Mouse (Mus musculus) myocyte (in vitro differentiated cells): ENCODE results near the gene Tmem156. TPM values are rescaled to one million over a fixed set of nuclear protein-coding genes. Genes with fewer than 3 reads are reported as not detected.
A peak's percentile ranks its signal among the peaks of the same experiment; 100 is the strongest.

Source experiments
- H3K27me3 ChIP-seq: one replicate; pipeline ENCODE4 v1.6.1; 2011; ENCODE audit not compliant: control insufficient read depth, insufficient read depth, insufficient read length
- H3K36me3 ChIP-seq: one replicate; pipeline ENCODE4 v1.6.1; 2011; ENCODE audit not compliant: control insufficient read depth, insufficient read depth
- H3K4me2 ChIP-seq: one replicate; pipeline ENCODE4 v1.6.1; 2011; ENCODE audit warnings: low read depth, control low read depth
- H3K4me3 ChIP-seq: one replicate; pipeline ENCODE4 v1.5.1; 2011; ENCODE audit warnings: mild to moderate bottlenecking, control low read depth, moderate library complexity
- H3K79me2 ChIP-seq: one replicate; pipeline ENCODE4 v1.6.1; 2011; ENCODE audit not compliant: control insufficient read depth, insufficient read depth
- H3ac ChIP-seq: one replicate; pipeline ENCODE4 v1.6.1; 2011; ENCODE audit not compliant: control insufficient read depth, insufficient read length
- CEBPB ChIP-seq: IDR thresholded peaks from 2 replicates; pipeline ENCODE4 v1.6.1; 2011; ENCODE audit warnings: mild to moderate bottlenecking, moderate library complexity; ENCODE audit not compliant: poor library complexity, insufficient read depth, severe bottlenecking
- E2F4 ChIP-seq: IDR thresholded peaks from one replicate; pipeline ENCODE4 v1.6.1; 2011; ENCODE audit warnings: mild to moderate bottlenecking, control low read depth, moderate library complexity; ENCODE audit not compliant: insufficient read depth
- MAX ChIP-seq: IDR thresholded peaks from one replicate; pipeline ENCODE4 v1.6.1; 2011; ENCODE audit warnings: low read depth, mild to moderate bottlenecking, control low read depth
- MYOD1 ChIP-seq, 3 experiments: IDR thresholded peaks; one replicate each; pipeline ENCODE4 v1.6.1; 2011; ENCODE audit warnings: control low read depth in 2 of 3, low read depth in 2 of 3, mild to moderate bottlenecking in 2 of 3, moderate library complexity in 1 of 3; ENCODE audit not compliant: insufficient read length in 2 of 3, control insufficient read depth in 1 of 3
- MYOG ChIP-seq, 3 experiments: IDR thresholded peaks; one replicate each; pipeline ENCODE4 v1.6.1; 2011; ENCODE audit warnings: control low read depth in 2 of 3, low read depth in 2 of 3, mild to moderate bottlenecking in 2 of 3; ENCODE audit not compliant: insufficient read length in 2 of 3, control insufficient read depth in 1 of 3, insufficient read depth in 1 of 3
- POLR2A ChIP-seq: IDR thresholded peaks from one replicate; pipeline ENCODE4 v1.6.1; 2011; ENCODE audit warnings: low read depth, mild to moderate bottlenecking, control low read depth, moderate library complexity; ENCODE audit not compliant: insufficient read length
- POLR2AphosphoS2 ChIP-seq: IDR thresholded peaks from one replicate; pipeline ENCODE4 v1.6.1; 2011; ENCODE audit warnings: low read depth, control low read depth; ENCODE audit not compliant: insufficient read length
- REST ChIP-seq: IDR thresholded peaks from one replicate; pipeline ENCODE4 v1.6.1; 2011; ENCODE audit warnings: mild to moderate bottlenecking, control low read depth, moderate library complexity; ENCODE audit not compliant: insufficient read depth, insufficient read length
- SRF ChIP-seq: IDR thresholded peaks from one replicate; pipeline ENCODE4 v1.6.1; 2011; ENCODE audit warnings: low read depth; ENCODE audit not compliant: control insufficient read depth, insufficient read length
- TCF12 ChIP-seq: IDR thresholded peaks from one replicate; pipeline ENCODE4 v1.6.1; 2011; ENCODE audit warnings: mild to moderate bottlenecking, control low read depth; ENCODE audit not compliant: poor library complexity, insufficient read depth, severe bottlenecking
- TCF3 ChIP-seq: IDR thresholded peaks from one replicate; pipeline ENCODE4 v1.6.1; 2011; ENCODE audit warnings: low read depth, control low read depth; ENCODE audit not compliant: insufficient read length
- USF1 ChIP-seq: IDR thresholded peaks from one replicate; pipeline ENCODE4 v1.6.1; 2011; ENCODE audit warnings: low read depth, mild to moderate bottlenecking, control low read depth, moderate library complexity
- polyA plus RNA-seq: library from polyadenylated mRNA; unstranded; fragments of >200 nt; fragmentation: generic; extraction: Trizol; gene quantifications from one replicate; pipeline ENCODE4 v1.2.1, GENCODE M21; 2012; ENCODE audit warnings: missing spikeins

The Tmem156 gene
- polyA plus RNA-seq, 1 experiment: 0.61 TPM

GRCm38 (mm10) chr5:65106876-65107772 is 15.2 kb upstream of the Tmem156 start, which contains the start of gene Klhl5:
TSS of gene Klhl5 (plus strand) at chr5:65107539.
- Histone ChIP-seq H3K79me2 (no peaks in the 10 kb centered on the region), H3ac (peak within 1 kb of the TSS; percentile 66), H3K27me3 (no peaks in the 10 kb centered on the region), H3K36me3 (no peaks in the 10 kb centered on the region), H3K4me2 (peak within 1 kb of the TSS; percentile 66), H3K4me3 (peak within 1 kb of the TSS; percentile 35)
- TF ChIP-seq MYOD1 (IDR thresholded peaks at IDR 0.05; ENCODE audit: control insufficient read depth in 1 of 3, insufficient read length in 2 of 3, low read depth in 2 of 3): peak in 1 of 3 experiments; percentile 50
- no peak for TF ChIP-seq E2F4
- peak in 1 of 3 experiments; percentile 2 for TF ChIP-seq MYOG (IDR thresholded peaks at IDR 0.05; ENCODE audit: control insufficient read depth in 1 of 3, insufficient read depth in 1 of 3, insufficient read length in 2 of 3, low read depth in 2 of 3)
- peak; percentile 55 for TF ChIP-seq POLR2A
- TF ChIP-seq CEBPB: no peak
- TF ChIP-seq USF1: no peak
- TF ChIP-seq SRF: no peak
- no peak for TF ChIP-seq MAX
- TF ChIP-seq REST: no peak
- TF ChIP-seq POLR2AphosphoS2: peak; percentile 36
- no peak for TF ChIP-seq TCF3
- no peak for TF ChIP-seq TCF12

DNA sequence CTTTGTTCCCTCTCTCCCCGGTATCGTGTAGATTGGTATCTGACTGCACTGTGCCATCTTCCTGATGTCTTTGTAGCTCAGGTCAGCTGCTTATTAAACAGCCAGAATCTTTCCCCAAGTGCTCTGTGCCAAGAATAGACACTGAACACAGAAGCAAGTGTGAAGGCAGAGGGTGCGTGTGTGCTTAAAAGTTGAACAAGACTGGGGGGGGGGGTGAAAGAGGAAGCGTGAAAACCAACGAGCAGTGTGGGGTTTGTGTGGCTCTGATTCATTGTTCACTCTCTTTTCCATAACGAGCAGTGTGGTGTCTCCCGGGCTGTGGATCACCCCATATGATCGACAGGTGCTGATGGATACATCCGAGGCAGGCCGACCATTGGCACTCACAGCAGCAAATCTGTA is 10.7 kb upstream of the Tmem156 start:
- Histone ChIP-seq H3K27me3 (no peaks in the 10 kb centered on the region), H3K79me2 (no peaks in the 10 kb centered on the region), H3K4me3 (no peak overlapping the region), H3ac (no peak overlapping the region), H3K36me3 (no peaks in the 10 kb centered on the region), H3K4me2 (no peak overlapping the region)
- TF ChIP-seq TCF3 (no peak), POLR2AphosphoS2 (no peak)

GRCm38 (mm10) chr5:65102026-65102640 is 10.2 kb upstream of the Tmem156 start:
- TF ChIP-seq MYOD1 (IDR thresholded peaks at IDR 0.05; ENCODE audit: control insufficient read depth in 1 of 3, insufficient read length in 2 of 3, low read depth in 2 of 3) (no peak), E2F4 (no peak), SRF (no peak), TCF3 (no peak), USF1 (no peak), MAX (no peak), POLR2A (no peak), MYOG (IDR thresholded peaks at IDR 0.05; ENCODE audit: control insufficient read depth in 1 of 3, insufficient read depth in 1 of 3, insufficient read length in 2 of 3, low read depth in 2 of 3) (no peak), TCF12 (no peak), POLR2AphosphoS2 (no peak), REST (no peak), CEBPB (no peak)
- Histone ChIP-seq H3K36me3 (no peaks in the 10 kb centered on the region), H3K27me3 (no peaks in the 10 kb centered on the region), H3K4me2 (no peak overlapping the region), H3K4me3 (no peak overlapping the region), H3ac (no peak overlapping the region), H3K79me2 (no peaks in the 10 kb centered on the region)

- H3K4me3 ChIP-seq: no peak overlapping the region
- TF ChIP-seq E2F4 (no peak), REST (no peak), MYOD1 (IDR thresholded peaks at IDR 0.05; ENCODE audit: control insufficient read depth in 1 of 3, insufficient read length in 2 of 3, low read depth in 2 of 3) (no peak), MYOG (IDR thresholded peaks at IDR 0.05; ENCODE audit: control insufficient read depth in 1 of 3, insufficient read depth in 1 of 3, insufficient read length in 2 of 3, low read depth in 2 of 3) (no peak), POLR2A (no peak), POLR2AphosphoS2 (no peak), SRF (no peak), MAX (no peak), TCF3 (no peak), CEBPB (no peak), USF1 (no peak), TCF12 (no peak)
- no peaks in the 10 kb centered on the region for H3K27me3 ChIP-seq
- no peak overlapping the region for H3K4me2 ChIP-seq
- H3K36me3 ChIP-seq: no peaks in the 10 kb centered on the region
- no peaks in the 10 kb centered on the region for H3K79me2 ChIP-seq
- H3ac ChIP-seq: no peak overlapping the region
These were observed 9.7 kb upstream of the Tmem156 start for GRCm38 (mm10) chr5:65101621-65102020.

- Histone ChIP-seq H3ac (no peak overlapping the region), H3K4me3 (no peak overlapping the region), H3K36me3 (no peaks in the 10 kb centered on the region), H3K79me2 (no peaks in the 10 kb centered on the region), H3K4me2 (no peak overlapping the region), H3K27me3 (no peaks in the 10 kb centered on the region)
- TF ChIP-seq MYOD1 (IDR thresholded peaks at IDR 0.05; ENCODE audit: control insufficient read depth in 1 of 3, insufficient read length in 2 of 3, low read depth in 2 of 3) (no peak), MYOG (IDR thresholded peaks at IDR 0.05; ENCODE audit: control insufficient read depth in 1 of 3, insufficient read depth in 1 of 3, insufficient read length in 2 of 3, low read depth in 2 of 3) (no peak), TCF3 (no peak), MAX (no peak)
These were observed 9.3 kb upstream of the Tmem156 start for GRCm38 (mm10) chr5:65101209-65101608.
